ENCODE assay signal across 26 mouse cellular contexts in the genomic region with DNA sequence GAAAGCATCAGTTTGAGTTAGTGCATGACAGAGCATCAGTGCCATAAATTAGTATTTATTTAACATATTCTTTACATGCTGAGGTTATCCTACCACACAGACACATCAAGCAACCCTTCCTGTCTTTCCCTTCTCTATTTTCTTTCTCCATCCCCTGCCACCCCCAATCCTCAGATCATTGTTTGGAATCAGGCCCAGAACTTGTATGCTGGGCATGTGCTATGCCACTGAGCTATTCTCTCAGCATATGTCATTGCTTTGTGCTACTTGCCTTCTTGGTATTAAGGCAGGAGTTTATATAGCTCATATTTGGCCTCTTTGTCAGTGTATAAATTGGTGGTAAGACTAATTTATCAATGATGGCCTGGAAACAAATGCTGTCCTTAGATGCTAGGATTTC.
"Had no signal": no experiment of that assay in that cellular context is flagged by ENCODE, and none has a peak within 500 bp of the region (broad histone marks: within the 10 kb centered on the region; RNA-seq: fewer than 3 reads in every experiment).

No protein-coding gene starts in this region.

- H3K4me2 ChIP-seq: heart, embryonic 11.5 days; heart, embryonic 13.5 days; heart, embryonic 15.5 days; hindbrain, embryonic 13.5 days; kidney, embryonic 15.5 days; limb, embryonic 13.5 days; limb, embryonic 15.5 days; liver, embryonic 12.5 days had no signal

- H3K9ac ChIP-seq: heart, embryonic 13.5 days; heart, embryonic 15.5 days; hindbrain, embryonic 13.5 days; kidney, embryonic 15.5 days; limb, embryonic 13.5 days; limb, embryonic 15.5 days; liver, embryonic 12.5 days; liver, embryonic 14.5 days had no signal

- H3K4me1 ChIP-seq: heart, embryonic 15.5 days; kidney, embryonic 15.5 days; limb, embryonic 13.5 days; limb, embryonic 15.5 days; liver, embryonic 12.5 days had no signal

- DNase-seq: gastrocnemius, adult 2 months; gastrocnemius, postnatal 10 days; gastrocnemius, postnatal 25 days; heart, adult 18-20 months; heart, postnatal 14 days; heart, postnatal 36 days; kidney, adult 11 months; kidney, adult 2 months; kidney, adult 9 months; kidney, postnatal 14 days; kidney, postnatal 36 days; layer of hippocampus, adult 9-11 months; layer of hippocampus, postnatal 36 days; left cerebral cortex, postnatal 4 days had no signal

- H3K36me3 ChIP-seq: heart, embryonic 13.5 days; heart, embryonic 15.5 days; hindbrain, embryonic 13.5 days; kidney, embryonic 15.5 days; limb, embryonic 13.5 days; limb, embryonic 15.5 days; liver, embryonic 12.5 days had no signal

- H3K9me3 ChIP-seq: heart, embryonic 13.5 days; heart, embryonic 15.5 days; hindbrain, embryonic 13.5 days; kidney, embryonic 15.5 days; limb, embryonic 13.5 days; limb, embryonic 15.5 days; liver, embryonic 12.5 days had no signal

- H3K27me3 ChIP-seq: heart, embryonic 13.5 days; heart, embryonic 15.5 days; hindbrain, embryonic 13.5 days; kidney, embryonic 15.5 days; limb, embryonic 13.5 days; limb, embryonic 15.5 days; liver, embryonic 12.5 days had no signal

- H3K4me3 ChIP-seq: gastrocnemius, adult 2 months; heart, embryonic 13.5 days; heart, embryonic 15.5 days; hindbrain, embryonic 13.5 days; kidney, embryonic 15.5 days; limb, embryonic 13.5 days; limb, embryonic 15.5 days; liver, embryonic 12.5 days had no signal

- H3K27ac ChIP-seq: gastrocnemius, adult 2 months; heart, embryonic 13.5 days; heart, embryonic 15.5 days; hindbrain, embryonic 13.5 days; kidney, embryonic 15.5 days; kidney, postnatal 0 days; limb, embryonic 13.5 days; limb, embryonic 15.5 days; liver, embryonic 12.5 days; liver, embryonic 14.5 days had no signal

- ATAC-seq: hindbrain, embryonic 16.5 days; intestine, embryonic 16.5 days; liver, embryonic 12.5 days had no signal
